Mouse (Mus musculus): ENCODE measurements around the gene Cntn5. TPM values are rescaled to one million over a fixed set of nuclear protein-coding genes. Genes with fewer than 3 reads are reported as not detected.

Cntn5 gene
- total RNA-seq, 2 experiments from 2014 or later: not detected

DNA sequence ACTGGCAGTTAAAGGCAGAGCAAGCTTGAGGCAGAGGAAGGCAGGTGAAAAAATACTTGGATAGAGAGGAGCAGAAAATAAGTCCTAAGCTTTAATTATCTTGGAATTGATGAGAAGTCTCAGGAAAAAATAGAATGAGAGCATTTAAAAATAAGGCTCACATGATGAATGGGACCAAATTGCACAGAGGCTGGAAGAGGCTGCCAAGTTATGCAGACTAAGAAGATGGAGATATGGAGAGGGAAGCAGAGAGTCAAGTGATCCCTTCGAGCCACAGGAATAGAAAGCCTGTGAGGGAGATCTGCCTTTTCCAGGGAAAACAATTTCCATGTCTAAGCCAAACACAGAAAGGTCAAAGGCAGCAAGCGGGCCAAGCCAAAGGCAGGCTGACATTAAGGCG is 446.7 kb downstream of the Cntn5 start:
- ATAC-seq (replicated peaks; ENCODE audit: low FRiP score, poor library complexity, severe bottlenecking): no peak

DNA sequence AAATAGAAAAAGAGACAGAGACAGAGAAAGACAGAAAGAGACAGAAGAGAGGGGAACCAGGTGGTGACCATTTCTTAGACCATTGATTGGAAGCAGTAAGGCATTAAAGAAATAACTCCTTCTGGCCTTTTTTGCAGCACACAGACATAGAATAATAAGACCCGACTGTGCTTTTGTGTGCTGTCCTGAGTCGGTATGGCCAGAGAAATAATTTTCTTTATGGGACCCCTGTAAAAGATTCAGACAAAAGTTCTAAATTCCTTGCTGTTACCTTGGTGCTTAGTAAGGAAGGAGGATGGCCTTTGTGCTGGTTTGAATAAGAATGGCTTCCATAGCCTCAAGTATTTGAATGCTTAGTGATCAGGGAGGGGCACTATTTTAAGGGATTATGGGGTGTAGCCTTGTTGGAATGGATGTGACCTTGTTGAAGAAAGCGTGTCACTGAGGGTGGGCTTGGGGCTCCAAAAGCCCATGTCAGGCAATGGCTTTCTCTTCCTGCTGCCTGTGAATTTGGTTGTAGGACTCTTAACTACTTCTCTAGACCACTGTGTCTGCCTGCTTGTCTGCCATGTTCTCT is 455.5 kb downstream of the Cntn5 start:
- no peak for ATAC-seq (replicated peaks; ENCODE audit: low FRiP score, poor library complexity, severe bottlenecking)

DNA sequence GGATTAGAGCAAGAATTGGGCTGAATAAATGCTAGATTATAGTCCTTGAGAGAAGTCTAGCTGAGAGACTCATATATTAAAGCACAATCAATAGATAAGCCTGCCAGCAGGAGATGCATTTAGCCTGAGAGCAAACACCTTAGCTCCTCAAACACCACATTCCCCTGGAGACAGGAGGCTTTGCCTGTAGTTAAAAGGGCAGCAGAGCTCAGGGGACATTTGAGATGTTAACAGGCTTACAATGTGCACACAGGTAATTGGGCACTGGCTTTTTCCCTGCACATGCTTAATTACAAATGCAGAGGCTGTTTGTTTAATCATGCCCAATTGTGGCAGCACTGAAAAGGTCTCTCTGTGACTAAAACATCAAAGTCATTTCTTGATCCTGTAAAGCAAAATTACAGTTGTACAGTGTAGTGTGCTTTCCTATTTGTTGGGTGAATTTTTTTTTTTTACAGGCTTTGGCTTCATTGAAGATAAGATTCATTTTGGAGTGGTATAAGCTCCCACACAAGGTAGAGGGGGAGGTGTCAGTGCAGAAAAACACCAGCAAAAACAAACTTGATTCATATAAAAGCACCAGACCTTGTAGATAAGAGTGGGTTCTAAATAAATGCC is 457.2 kb downstream of the Cntn5 start:
- ATAC-seq (replicated peaks; ENCODE audit: low FRiP score, poor library complexity, severe bottlenecking): no peak

DNA sequence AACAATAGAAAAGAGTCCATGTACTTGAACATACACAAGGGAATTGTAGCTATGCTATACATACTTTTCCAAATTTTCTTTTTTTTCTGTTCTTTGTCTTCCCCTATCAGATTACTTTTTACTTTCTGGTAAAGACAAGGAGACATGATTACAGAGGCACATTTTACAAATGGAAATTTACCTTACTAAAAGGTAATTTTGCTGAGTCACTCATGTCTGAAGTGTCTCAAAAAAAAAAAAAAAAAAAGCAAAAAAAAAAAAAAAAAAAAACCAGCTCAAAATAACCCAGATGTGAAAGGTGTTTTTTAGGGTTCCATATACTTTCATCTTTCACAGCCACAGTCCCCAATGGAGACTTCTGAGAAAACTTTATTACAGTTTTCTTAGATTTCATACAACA is 492.5 kb downstream of the Cntn5 start:
- no peak for ATAC-seq (replicated peaks; ENCODE audit: low FRiP score, poor library complexity, severe bottlenecking)

DNA sequence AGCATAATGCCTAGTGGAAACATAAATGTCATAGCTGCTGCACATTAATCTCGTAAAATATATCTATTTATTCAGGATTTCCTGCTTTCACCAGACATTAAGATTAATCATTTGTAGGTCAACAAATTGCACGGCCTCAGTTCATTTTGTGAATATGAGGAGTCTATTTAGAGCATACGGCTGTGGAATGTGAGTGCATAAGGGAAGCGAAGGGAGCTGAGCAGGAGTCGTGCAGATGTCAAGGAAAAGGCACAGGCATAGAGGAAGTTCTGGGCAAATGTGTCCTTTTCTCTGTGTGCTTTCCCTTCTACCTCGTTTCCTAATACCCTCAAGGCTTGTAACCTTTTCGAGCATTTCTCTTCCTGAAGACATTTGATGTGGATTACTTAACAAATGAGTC is 504.5 kb downstream of the Cntn5 start:
- no peak for ATAC-seq (replicated peaks; ENCODE audit: low FRiP score, poor library complexity, severe bottlenecking)

DNA sequence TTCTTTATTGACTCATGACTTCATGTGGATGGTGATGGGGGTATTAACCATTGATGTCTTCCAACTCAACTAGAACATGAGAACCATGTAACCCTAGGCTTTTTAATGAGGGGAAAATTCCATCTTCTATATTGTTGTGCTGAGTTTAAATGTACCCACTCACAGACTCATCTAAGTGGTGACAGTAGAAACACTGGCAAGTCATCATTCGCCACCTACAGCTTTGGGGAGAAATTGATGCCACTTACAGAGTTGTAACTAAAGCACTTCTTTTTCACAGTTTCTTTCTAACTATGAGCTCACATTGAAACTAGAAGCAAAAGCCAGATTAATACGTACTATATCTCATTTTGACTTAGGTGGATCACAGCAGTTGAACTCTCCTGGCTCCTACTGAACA is 514.7 kb downstream of the Cntn5 start:
- no peak for ATAC-seq (replicated peaks; ENCODE audit: low FRiP score, poor library complexity, severe bottlenecking)

DNA sequence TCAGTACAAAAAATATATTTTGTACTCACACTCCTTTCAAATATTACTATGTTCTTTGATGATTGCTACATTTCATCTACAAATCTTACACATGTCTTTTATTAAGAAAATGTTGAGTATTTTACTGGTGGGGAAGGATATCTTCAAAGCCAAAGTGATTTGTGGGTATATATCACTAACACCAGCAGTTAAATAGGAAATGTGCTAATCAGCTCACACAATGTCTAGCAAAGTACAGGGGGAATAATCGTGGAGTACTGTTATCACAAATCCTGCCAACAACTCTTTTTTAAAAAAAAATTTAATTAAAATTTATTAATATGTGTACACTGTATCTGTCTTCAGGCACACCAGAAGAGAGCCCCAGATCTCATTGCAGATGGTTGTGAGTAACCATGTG is 520.1 kb downstream of the Cntn5 start:
- ATAC-seq (replicated peaks; ENCODE audit: low FRiP score, poor library complexity, severe bottlenecking): no peak

DNA sequence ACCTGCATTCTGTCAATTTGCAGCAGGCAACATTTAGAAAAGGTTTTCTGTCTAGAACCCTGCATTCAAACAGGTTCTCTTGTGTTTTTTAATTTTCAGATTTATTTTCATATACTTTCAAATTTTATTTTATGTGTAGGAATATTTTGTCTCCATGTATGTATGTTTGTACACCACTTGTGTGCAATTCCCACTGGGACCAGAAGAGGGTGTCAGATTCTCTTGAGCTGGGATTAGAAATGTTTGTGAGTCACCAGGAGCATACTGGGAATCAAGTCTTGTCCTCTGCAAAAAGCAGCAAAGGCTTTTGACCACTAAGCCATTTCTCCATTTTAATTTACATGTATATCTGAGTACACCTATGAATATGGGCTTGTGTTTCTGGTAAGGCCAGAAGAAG is 521.4 kb downstream of the Cntn5 start:
- no peak for ATAC-seq (replicated peaks; ENCODE audit: low FRiP score, poor library complexity, severe bottlenecking)

DNA sequence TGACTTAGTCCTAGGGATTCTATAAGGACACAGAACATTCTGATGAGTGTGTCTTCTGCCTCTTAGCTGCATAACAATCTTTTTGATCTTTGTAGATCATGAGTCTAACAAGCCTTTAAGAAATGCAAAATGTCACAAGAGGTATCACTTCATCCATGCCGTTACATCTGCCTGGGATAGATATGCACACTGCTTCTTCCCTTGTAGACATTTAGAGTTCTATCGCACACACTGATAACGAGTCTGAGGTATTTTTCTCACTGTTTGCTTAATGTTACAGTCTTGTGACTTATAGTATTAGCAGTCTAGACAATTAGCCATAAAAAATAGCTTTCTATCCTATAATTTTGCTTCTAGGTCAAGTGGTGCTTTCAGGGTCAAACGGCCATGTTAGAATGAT is 522.9 kb downstream of the Cntn5 start:
- ATAC-seq (replicated peaks; ENCODE audit: low FRiP score, poor library complexity, severe bottlenecking): no peak

DNA sequence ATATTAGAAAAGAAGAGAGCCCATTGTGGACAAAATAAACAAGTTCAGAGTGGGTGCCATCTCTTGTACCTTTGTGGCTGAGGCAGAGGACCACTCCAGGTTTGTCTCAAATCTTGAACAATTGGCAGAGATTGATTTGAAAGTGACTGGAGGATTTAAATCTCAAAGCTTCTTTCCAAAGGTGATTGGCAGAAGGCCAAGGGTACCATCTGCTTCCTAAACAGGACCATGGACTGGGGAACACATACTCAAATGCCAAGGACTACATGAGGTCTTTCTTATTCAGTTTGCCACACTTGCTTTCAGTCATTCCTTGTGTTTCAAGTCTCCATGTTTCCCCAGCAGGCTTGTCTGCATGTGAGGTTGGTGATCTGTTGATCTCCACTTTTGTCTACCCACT is 528.3 kb downstream of the Cntn5 start:
- ATAC-seq (replicated peaks; ENCODE audit: low FRiP score, poor library complexity, severe bottlenecking): no peak

DNA sequence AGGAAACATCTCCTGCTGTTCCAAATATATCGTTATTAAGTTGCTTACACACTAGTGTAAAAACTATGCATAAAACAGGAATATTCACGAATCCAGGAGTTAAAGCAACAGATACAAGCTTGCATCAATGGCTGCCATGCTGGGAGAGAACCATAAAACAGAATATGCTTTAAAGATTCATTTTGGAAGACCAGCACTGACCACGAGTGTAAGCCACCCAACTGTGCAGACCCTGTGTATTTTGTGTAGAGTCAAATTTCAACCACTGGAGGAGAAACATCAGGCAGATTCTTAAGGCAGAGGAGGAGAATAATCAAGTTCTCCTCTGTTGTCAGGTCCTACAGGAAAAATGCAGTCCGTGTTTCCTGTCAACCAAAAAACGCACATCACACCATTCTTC is 535.6 kb downstream of the Cntn5 start:
- no peak for ATAC-seq (replicated peaks; ENCODE audit: low FRiP score, poor library complexity, severe bottlenecking)

DNA sequence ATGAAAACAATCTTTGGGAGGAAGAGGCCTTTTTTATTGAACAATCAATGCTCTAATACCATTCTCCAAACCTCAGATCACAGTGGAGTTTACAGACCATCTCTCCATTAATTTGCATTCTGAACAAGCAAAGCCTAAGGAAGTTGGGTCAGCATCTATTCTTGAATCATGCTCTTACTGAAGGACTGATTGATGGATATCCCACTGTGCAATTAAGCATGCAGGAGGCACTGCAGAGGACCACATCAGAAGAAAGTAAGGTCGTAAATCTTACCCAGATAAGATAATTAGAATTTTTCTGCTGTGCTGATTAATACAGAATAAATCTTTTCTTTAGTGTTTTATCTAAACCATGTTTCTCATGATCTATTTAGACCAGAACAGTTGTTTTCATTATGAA is 536.2 kb downstream of the Cntn5 start:
- no peak for ATAC-seq (replicated peaks; ENCODE audit: low FRiP score, poor library complexity, severe bottlenecking)

DNA sequence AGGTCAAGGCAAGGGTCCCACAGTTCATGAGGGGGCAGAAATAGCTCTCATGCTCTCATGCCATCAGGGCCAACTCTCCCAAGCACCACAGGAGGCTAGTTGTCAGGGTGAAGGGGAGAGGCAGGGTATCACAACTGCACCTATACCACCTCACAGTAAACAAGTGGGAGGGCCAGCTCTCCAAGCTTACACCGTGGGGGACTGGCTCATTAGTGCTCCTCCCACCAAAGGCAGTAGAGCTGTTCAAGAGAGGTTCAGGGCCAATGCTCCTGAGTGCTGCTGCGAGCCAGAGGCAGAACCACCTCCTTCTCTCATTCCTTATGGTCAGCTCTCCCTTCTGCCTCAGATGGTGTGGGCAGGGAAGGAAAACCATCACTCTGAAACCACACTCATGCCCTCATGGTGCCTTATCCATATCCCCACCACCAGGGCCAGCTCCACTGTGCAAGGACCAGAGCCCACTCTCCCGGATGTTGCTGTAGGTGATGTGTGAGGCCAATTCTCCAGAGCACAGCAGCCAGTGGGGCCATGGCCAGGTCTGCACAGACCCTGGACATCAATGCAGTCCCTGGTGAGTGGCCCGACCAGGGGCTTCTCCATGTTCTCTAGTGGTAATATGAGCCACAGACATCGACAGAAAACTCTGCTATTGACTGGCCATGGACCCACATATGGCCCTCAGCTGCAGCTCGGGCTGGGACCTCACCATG is 538.2 kb downstream of the Cntn5 start:
- no peak for ATAC-seq (replicated peaks; ENCODE audit: low FRiP score, poor library complexity, severe bottlenecking)

DNA sequence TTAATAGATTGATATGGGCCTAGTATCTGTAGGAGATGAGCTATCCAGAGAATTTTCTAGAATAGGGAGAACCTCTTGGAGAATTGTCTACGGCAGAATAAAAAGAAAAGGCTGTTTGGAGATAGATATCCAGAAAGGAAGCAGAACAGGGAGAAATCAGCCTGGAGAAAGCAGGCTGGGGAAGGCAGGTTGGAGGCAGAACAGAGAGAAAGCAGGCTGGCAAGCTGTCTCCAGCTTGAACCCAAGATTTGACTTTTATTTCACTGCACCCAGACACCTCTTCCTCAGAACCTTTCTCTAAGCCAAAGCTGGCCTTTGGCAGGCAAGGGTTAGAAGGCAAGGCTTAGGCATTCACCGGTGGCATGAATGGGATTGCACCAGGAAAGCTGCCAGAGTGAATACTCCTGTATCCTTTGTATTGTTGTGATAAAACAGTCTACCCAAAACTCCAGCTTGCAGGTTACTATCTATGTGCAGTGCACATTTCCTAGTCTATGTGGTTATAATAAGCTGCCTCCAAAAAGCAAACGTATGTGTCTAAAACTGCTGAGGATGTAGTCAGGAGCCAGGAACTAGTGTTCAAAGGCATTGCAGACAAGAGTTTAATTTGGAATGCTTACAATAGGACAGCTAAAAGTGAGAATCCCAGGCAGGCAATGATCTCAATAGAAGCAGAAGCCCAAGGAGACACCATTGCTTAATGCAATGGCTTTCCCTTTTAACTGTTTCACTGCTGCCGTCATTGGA is 553.5 kb downstream of the Cntn5 start:
- no peak for ATAC-seq (replicated peaks; ENCODE audit: low FRiP score, poor library complexity, severe bottlenecking)

DNA sequence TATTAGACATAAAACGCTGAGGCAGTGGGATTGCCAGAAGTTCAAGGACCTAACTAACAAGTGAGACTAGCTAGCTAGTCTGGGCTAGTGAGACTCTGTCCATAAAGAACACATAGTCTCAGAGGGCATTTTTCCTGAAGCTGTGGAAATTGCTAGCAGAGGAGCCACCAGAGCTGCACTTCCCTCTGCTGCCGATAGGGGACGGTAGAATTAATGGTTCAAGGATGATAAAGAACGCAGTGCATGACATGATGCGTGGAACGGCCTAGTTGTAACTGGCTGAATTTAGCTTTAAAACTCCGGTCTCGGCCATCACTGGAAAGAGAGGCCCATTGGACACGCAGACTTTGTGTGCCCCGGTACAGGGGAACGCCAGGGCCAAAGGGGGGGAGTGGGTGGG is 555.8 kb downstream of the Cntn5 start:
- ATAC-seq (replicated peaks; ENCODE audit: low FRiP score, poor library complexity, severe bottlenecking): no peak

DNA sequence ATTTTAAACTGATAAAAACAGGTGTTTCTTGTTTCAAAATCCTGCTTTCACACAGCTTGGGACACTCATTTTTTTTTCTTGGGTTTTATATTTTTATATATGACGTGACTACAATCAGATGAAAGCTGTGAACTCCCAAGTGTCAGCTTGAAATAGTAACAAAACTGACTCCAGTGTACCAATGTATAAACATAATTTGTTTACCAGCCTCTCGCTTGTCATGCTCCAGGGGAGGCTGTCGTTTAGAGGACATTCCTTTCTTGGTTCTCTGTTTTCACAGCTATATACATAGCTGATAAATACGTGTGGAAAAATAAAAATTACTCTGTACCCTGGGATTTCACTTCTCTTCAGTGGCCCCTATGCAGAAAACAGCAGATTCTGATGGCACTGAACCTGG is 556.4 kb downstream of the Cntn5 start:
- ATAC-seq (replicated peaks; ENCODE audit: low FRiP score, poor library complexity, severe bottlenecking): no peak

DNA sequence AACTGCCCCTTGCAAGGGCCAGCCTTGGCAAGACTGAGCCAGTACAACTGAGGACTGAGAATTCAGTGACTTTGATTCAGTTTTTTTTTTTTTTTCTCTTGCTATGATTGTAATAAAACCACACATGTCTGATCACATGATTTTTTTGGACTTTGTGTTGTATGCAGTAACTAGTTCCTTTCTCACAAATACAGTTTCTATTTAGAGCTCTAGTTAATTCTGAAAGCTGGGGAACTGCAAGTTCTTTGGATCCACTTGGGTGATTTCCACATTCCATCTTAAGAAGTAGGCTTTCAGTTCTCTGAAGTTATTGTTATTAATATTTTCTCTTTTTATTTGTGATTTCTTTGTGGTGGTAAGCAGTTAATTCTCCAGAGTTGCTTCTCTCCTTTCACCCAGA is 563.8 kb downstream of the Cntn5 start:
- no peak for ATAC-seq (replicated peaks; ENCODE audit: low FRiP score, poor library complexity, severe bottlenecking)

DNA sequence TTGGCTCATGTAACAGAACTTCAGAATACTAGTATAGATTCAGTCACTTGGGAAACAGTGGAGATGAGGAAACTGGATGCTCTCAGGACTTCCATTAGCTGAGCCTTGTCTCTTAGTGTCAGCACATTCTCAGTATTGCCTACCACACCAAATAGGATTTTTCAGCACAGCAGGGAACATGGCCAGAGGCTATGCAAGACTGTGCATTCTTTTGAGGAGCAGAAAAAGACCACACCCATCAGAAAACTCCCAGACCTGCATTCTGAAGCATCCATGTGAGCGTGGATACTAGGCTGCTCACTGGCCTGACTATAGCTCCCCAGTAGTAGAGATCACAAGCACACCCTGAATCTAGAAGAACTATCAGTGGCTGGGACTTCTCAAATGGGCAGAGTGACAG is 564.9 kb downstream of the Cntn5 start:
- no peak for ATAC-seq (replicated peaks; ENCODE audit: low FRiP score, poor library complexity, severe bottlenecking)

DNA sequence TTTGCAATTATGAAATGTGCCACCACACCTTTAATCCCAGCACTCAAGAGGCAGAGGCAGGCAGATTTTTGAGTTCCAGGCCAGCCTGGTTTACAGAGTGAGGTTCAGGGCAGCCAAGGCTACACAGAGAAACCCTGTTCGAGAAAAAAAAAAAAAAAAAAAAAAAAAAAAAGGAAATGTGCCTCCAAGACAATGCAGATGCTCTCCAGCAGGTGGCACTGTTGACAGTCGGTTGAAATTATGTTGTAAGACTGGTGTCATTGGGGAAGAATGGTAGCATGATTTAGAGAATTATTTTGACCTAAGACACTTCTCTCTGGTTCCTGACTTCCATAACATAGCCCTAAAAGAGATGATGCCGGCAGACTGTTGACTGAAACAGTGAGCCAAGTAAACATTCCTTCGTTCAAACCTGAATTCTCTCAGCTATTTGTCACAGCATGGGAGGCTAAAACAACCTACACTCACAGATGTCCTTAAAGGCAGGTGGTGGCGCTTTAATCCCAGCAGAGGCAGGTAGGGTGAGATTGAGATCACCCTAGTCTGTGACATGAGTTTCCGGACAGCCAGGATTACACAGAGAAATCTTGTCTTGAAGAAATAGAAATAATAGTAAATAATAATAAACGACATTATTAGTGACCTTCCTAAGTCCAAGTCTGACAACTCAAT is 579.7 kb downstream of the Cntn5 start:
- no peak for ATAC-seq (replicated peaks; ENCODE audit: low FRiP score, poor library complexity, severe bottlenecking)

DNA sequence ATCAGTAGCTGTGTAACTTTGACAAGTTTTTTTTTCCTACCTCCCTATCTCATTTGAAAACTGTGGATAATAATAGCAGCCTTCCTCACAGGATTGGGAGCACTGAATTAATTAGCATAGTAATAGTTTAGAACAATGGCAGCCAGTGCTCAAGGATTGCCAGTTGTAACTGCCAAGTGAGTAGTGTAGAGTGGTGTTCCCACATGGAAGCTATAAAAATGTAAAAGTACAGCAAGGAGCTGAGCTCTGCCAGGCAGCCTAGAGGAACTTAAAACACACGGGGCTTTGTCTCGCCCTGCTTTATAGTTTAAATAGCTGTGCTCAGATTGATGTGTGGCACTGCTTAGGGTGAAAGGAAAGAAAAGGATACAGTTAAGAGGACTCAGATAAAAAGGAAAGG is 635.2 kb downstream of the Cntn5 start:
- ATAC-seq (replicated peaks; ENCODE audit: low FRiP score, poor library complexity, severe bottlenecking): no peak

Data from erythroid progenitor cell, adult 5-6 weeks (primary cell).